Mouse (Mus musculus) kidney, embryonic 14.5 days (tissue): ENCODE results near the gene Omd. TPM values are rescaled to one million over a fixed set of nuclear protein-coding genes. Genes with fewer than 3 reads are reported as not detected.

Experiments used
- ATAC-seq: fragments of 200-750 bp; cut with Nextera tagmentation; 2 replicates; pipeline ENCODE4 v1.8.0; 2017; ENCODE audit warnings: moderate number of reproducible peaks, mild to moderate bottlenecking, moderate TSS enrichment, moderate library complexity; ENCODE audit not compliant: low FRiP score, low TSS enrichment
- H3K27ac ChIP-seq: fragments of 300-500 bp; sonication (generic); 2 replicates; pipeline ENCODE4 v1.5.1; 2014; ENCODE audit warnings: low read depth, mild to moderate bottlenecking, low read length, moderate library complexity, mixed read lengths
- H3K27me3 ChIP-seq: fragments of 300-500 bp; sonication (generic); 2 replicates; pipeline ENCODE4 v1.6.1; 2014; ENCODE audit warnings: mild to moderate bottlenecking, low read length; ENCODE audit not compliant: control insufficient read depth, insufficient read depth
- H3K36me3 ChIP-seq: fragments of 300-500 bp; sonication (generic); 2 replicates; pipeline ENCODE4 v1.6.1; 2014; ENCODE audit warnings: low read length, mixed read lengths; ENCODE audit not compliant: control insufficient read depth, insufficient read depth
- H3K4me1 ChIP-seq: fragments of 300-500 bp; sonication (generic); 2 replicates; pipeline ENCODE4 v1.6.1; 2014; ENCODE audit warnings: low read length, mixed read lengths; ENCODE audit not compliant: control insufficient read depth, insufficient read depth
- H3K4me2 ChIP-seq: fragments of 300-500 bp; sonication (generic); replicated peaks from 2 replicates; pipeline ENCODE4 v1.6.1; 2014; ENCODE audit warnings: low read depth, mild to moderate bottlenecking, low read length
- H3K4me3 ChIP-seq: fragments of 300-500 bp; sonication (generic); 2 replicates; pipeline ENCODE4 v1.5.1; 2014; ENCODE audit warnings: mild to moderate bottlenecking, low read length
- H3K9ac ChIP-seq: fragments of 300-500 bp; sonication (generic); 2 replicates; pipeline ENCODE4 v1.6.1; 2014; ENCODE audit warnings: low read depth, mild to moderate bottlenecking, low read length, moderate library complexity
- H3K9me3 ChIP-seq: fragments of 300-500 bp; sonication (generic); 2 replicates; pipeline ENCODE4 v1.6.1; 2016; ENCODE audit warnings: low read length; ENCODE audit not compliant: control insufficient read depth
- WGBS: fragments of 180-500 bp; shearing (Covaris S2); extraction: QIAGEN DNeasy Blood & Tissue Kit; methylation state at CpG from one replicate; pipeline ENCODE4 v1.1.7; 2014; 5-methylcytosine and 5-hydroxymethylcytosine counted together
- polyA plus RNA-seq: library from polyadenylated mRNA; unstranded; fragments of >200 nt; fragmentation: Nextera tagmentation; extraction: Ambion mirVana; gene quantifications from 2 replicates; pipeline ENCODE4 v1.2.1, GENCODE M21; 2014

Omd gene
- 0.89 and 0.93 TPM in 2 replicates for polyA plus RNA-seq

- ATAC-seq: no peak
- WGBS: 62% methylated on average over 8 of the region's 8 CpGs
Observed at GRCm38 (mm10) chr13:49581541-49582530, at the start of gene Omd. Gene Omd (plus strand): TSS chr13:49582462.

GRCm38 (mm10) chr13:49536946-49537345 is 45.3 kb upstream of the Omd start:
- Histone ChIP-seq H3K4me3 (no peak overlapping the region), H3K27me3 (no peaks in the 10 kb centered on the region), H3K36me3 (no peaks in the 10 kb centered on the region), H3K4me1 (no peaks in the 10 kb centered on the region), H3K27ac (no peak overlapping the region), H3K9me3 (no peaks in the 10 kb centered on the region), H3K4me2 (no peak overlapping the region), H3K9ac (no peak overlapping the region)
- WGBS: 92% methylated on average over 1 of the region's 1 CpGs
- no peak for ATAC-seq

More at GRCm38 (mm10) chr13:49581541-49582530, at the start of gene Omd:
- H3K36me3 ChIP-seq: no peaks in the 10 kb centered on the region
- H3K4me1 ChIP-seq: peaks cover 3% of the 10 kb centered on the region; the same call in 1 of the 2 replicates
- H3K9me3 ChIP-seq: no peaks in the 10 kb centered on the region
- H3K9ac ChIP-seq: no peak within 1 kb of the TSS
- H3K27ac ChIP-seq: peak within 1 kb of the TSS; percentile 86
- no peak within 1 kb of the TSS for H3K4me3 ChIP-seq
- H3K4me2 ChIP-seq: no peak within 1 kb of the TSS
- no peaks in the 10 kb centered on the region for H3K27me3 ChIP-seq

DNA sequence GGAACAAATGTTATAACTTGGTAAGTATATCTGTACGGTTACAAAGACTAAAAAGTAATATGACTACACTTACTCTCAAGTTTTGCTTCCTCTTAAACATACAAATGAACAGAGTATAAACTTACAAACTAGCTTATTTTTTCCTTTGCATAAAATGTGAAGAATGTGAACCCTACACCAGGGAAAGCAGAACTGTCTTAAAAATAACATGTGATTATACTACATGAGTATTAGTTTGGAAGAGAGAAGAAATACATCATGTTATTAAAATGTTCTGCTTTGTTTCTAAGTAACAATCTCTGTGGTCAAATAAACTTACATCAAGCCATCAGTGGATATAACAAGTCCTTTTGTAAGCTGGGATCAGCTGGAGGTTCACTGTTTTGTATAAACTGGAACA is 43.6 kb upstream of the Omd start:
- H3K4me2 ChIP-seq: no peak overlapping the region
- no peak overlapping the region for H3K4me3 ChIP-seq
- H3K9ac ChIP-seq: no peak overlapping the region
- no peaks in the 10 kb centered on the region for H3K4me1 ChIP-seq
- WGBS: 85% methylated on average over 1 of the region's 1 CpGs
- H3K36me3 ChIP-seq: no peaks in the 10 kb centered on the region
- no peak for ATAC-seq
- no peaks in the 10 kb centered on the region for H3K27me3 ChIP-seq
- no peak overlapping the region for H3K27ac ChIP-seq
- no peaks in the 10 kb centered on the region for H3K9me3 ChIP-seq

DNA sequence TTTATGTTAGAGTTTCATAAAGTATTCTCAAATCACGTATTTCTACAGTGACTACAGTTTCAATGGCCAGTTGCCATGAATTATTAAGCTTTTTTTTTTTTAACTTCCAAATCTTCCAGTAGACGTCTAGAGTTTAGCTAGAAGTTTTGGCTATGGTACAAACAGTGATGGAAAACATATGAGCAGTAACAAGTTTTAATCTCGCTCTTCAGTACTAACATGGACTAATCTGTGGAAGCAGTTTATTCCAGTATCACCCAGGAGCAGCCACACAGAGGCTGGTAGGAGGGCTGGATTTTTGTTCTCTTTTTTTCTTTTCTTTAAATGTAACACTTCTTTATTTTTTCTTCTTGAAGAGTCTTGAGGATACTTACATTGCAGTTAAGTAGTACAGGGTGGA is 38.0 kb upstream of the Omd start, which contains the start of gene Aspn:
Gene Aspn, plus strand, starts transcription at position 165 of the 400 bp plus-strand sequence.
- H3K9me3 ChIP-seq: no peaks in the 10 kb centered on the region
- H3K27ac ChIP-seq: no peak within 1 kb of the TSS
- no peak within 1 kb of the TSS for H3K4me3 ChIP-seq
- 58% methylated on average over 3 of the region's 3 CpGs for WGBS
- H3K9ac ChIP-seq: no peak within 1 kb of the TSS
- H3K36me3 ChIP-seq: no peaks in the 10 kb centered on the region
- H3K27me3 ChIP-seq: no peaks in the 10 kb centered on the region
- H3K4me2 ChIP-seq: no peak within 1 kb of the TSS
- no peak for ATAC-seq
- H3K4me1 ChIP-seq: no peaks in the 10 kb centered on the region

- Histone ChIP-seq H3K4me2 (no peak overlapping the region), H3K27me3 (no peaks in the 10 kb centered on the region), H3K27ac (no peak overlapping the region), H3K9me3 (no peaks in the 10 kb centered on the region), H3K36me3 (no peaks in the 10 kb centered on the region), H3K4me3 (no peak overlapping the region), H3K9ac (no peak overlapping the region), H3K4me1 (no peaks in the 10 kb centered on the region)
- 70% methylated on average over 3 of the region's 3 CpGs for WGBS
- no peak for ATAC-seq
Observed at GRCm38 (mm10) chr13:49545646-49546045, 36.6 kb upstream of the Omd start.

DNA sequence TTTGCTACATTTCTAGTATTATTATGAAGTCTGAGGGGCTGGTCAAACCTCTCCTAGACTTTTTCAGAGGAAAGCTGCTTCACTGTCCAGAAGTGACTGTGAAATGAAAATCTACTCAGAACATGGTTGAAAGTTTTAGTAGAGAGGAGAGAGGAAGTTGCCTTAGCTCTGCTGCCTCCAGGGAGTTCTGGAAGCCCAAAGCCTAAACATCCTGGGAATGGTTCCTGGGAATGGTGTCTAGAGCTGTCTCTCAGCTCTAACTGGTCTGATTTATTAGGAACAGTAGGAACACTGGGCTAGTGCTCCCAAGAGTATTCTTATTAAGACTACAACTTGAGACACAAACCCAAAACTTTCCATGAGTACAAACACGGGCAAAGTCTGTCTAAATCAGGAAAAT is 35.7 kb upstream of the Omd start:
- Histone ChIP-seq H3K4me1 (no peaks in the 10 kb centered on the region), H3K4me2 (no peak overlapping the region), H3K9ac (no peak overlapping the region), H3K36me3 (no peaks in the 10 kb centered on the region), H3K4me3 (no peak overlapping the region), H3K9me3 (no peaks in the 10 kb centered on the region), H3K27me3 (no peaks in the 10 kb centered on the region), H3K27ac (peak overlapping the region; percentile 7; the same call in 1 of the 2 replicates)
- ATAC-seq: no peak
- 63% methylated on average over 1 of the region's 1 CpGs for WGBS

DNA sequence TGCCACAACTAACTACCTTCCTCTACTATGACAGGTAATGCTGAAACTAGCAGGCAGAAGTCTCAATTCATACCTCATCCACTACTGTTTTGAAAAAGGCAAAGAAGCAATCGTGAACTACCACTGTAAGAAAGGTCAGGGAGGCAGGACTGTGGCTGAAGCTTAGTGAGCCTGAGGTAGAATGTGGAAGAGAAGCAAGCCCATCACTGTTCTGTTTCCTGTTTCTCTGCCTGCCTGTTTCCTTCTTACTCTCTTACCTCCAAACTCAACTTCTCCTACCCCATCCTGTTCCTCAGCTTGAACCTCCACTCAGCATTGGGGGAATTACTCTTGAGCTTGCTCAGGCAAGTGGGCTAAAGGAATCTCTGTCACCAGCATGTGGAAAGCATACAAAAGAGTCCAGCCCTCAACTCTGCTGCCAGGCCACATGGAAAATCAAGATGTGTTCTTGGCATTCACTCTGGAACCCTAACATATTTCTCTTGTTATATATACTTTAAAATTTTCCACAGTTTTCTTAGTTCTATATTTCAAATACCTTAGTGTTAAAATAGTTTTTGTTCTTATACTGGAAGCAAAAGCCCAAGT is 34.6 kb upstream of the Omd start:
- no peaks in the 10 kb centered on the region for H3K9me3 ChIP-seq
- H3K4me2 ChIP-seq: no peak overlapping the region
- no peak for ATAC-seq
- H3K27ac ChIP-seq: no peak overlapping the region; the same call in 1 of the 2 replicates
- H3K27me3 ChIP-seq: no peaks in the 10 kb centered on the region
- WGBS: 87% methylated on average over 1 of the region's 1 CpGs
- no peaks in the 10 kb centered on the region for H3K36me3 ChIP-seq
- no peaks in the 10 kb centered on the region for H3K4me1 ChIP-seq
- H3K9ac ChIP-seq: no peak overlapping the region
- H3K4me3 ChIP-seq: no peak overlapping the region

- H3K27ac ChIP-seq: no peak overlapping the region
- no peaks in the 10 kb centered on the region for H3K36me3 ChIP-seq
- no peak overlapping the region for H3K4me3 ChIP-seq
- H3K9me3 ChIP-seq: no peaks in the 10 kb centered on the region
- H3K4me2 ChIP-seq: no peak overlapping the region
- no peaks in the 10 kb centered on the region for H3K27me3 ChIP-seq
- WGBS: 98% methylated on average over 3 of the region's 3 CpGs
- ATAC-seq: no peak
- H3K4me1 ChIP-seq: no peaks in the 10 kb centered on the region
- no peak overlapping the region for H3K9ac ChIP-seq
Observed at GRCm38 (mm10) chr13:49549616-49550015, 32.6 kb upstream of the Omd start.

DNA sequence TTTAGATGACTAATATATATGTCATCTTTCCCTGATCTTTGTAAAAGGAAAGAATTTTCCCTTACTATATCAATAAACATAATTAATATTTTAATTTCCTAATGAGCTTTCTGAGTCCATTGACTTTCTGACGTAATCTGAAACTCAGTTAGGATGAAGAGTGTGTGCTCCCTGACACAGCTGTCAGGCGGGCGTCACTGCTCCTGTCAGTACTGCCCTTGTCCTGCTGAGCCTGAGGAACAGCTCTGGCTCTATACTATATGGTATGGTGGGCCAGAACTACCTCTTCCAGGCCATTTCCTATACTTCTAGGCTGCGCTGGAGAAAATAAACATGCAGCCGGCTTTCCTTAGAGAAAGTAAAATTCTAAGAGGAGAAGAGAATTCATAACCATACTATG is 27.7 kb upstream of the Omd start:
- WGBS: 84% methylated on average over 5 of the region's 5 CpGs
- H3K4me1 ChIP-seq: no peaks in the 10 kb centered on the region
- no peaks in the 10 kb centered on the region for H3K36me3 ChIP-seq
- no peak for ATAC-seq
- H3K27ac ChIP-seq: no peak overlapping the region
- H3K9ac ChIP-seq: no peak overlapping the region
- H3K4me2 ChIP-seq: no peak overlapping the region
- no peak overlapping the region for H3K4me3 ChIP-seq
- no peaks in the 10 kb centered on the region for H3K27me3 ChIP-seq
- no peaks in the 10 kb centered on the region for H3K9me3 ChIP-seq
